Mouse (Mus musculus): ENCODE results near the gene Shc3.

The Shc3 gene

DNA sequence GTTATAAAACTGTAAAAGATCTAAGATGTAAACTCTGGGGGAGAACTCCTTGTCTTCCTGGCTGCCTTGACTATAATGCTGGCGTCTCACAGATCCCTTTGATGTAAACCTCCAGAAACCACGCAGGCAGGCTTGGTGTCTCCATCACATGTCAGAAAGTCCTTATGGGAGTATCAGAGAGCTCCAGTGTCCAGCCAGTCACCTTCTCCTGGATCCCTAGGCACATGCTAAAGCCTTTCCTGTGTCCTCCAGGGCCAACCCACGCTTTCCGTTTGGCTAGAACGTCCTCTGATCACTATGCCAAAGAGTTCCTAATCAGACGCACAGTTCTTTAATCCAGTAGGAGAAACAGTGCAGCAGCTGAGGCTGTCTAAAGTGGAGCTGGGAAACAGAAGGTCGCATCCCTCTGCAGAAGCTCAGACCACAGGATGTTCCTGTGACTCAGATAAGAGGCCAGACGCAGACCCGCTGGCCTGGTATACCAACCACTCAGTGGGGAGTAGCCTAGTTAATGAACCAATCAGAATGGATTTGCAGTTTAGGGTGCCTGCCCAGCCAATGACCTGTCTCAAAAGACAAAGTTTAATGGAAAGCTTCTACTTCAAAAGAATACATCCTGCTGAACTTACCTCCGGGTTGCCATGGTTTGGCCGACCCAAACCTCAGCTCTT lies 88.7 kb downstream of the Shc3 start:
- no peak for DNase-seq (ENCODE audit: low read depth, low spot score)

DNA sequence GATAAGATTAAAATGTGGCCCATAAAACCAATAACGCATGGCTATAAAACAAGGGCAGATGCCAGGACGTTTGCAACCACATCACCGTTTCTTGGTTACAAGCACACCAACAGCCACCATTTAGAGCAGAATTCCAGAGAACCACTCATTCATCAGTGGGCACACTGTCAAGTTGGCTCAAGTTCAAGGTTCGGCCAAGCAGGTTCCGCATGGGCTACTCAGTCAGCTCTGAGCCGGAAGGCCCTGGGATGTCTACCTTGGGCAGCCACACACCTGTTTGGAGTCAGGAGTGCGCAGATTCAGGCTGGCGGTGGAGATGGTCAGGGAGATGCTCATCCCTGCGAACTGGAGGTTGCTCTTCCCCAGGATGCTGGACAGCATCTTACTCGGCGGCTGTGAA lies 89.4 kb downstream of the Shc3 start:
- DNase-seq (ENCODE audit: low read depth, low spot score) = no peak

DNA sequence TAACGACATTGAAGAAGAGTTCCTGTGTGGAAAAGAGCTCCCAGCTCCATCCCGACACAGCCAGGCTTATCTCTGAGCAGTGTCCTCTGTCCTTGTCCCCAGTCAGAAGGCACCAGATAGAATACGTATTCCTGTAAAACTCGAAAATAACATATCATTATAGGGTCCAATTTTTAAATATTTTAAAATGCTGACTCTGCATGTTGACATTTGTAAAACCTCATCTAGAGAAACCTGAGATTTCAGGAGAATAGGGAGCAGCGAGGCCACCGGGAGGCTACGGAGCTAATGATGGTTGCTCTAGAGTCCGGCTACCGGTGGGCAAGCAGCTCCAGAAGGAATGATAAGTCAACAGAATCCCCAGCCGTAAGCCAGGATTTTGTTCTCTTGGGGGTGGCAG lies 92.2 kb downstream of the Shc3 start:
- DNase-seq (ENCODE audit: low read depth, low spot score) = no peak

DNA sequence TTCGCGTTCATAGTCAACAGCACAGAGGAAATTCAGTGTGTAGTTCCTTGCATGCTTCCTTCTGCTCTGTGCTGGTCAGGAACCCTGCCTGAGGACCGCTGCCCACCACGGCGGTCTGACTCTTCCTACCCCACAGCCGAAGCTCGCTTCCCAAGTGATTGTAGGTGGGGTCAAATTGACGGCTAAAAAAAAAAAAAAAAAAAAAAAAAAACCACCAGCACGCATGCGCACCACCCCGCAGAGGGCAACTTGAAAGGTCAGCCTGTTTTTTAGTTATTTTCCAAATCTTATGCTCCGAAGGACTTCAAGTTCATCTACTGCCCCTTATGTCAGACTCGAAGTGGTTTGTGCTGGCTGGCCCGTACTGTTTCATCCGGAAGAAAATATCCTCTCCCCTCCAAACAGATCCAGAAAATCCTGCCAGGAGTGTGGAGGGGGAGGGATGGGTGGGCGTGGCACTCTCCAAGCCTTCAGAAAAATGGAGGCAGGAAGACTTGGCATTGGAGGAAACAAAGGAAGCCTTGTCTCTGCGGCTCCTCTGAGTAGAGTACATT lies 100.4 kb downstream of the Shc3 start:
- DNase-seq (ENCODE audit: low read depth, low spot score) = no peak

DNA sequence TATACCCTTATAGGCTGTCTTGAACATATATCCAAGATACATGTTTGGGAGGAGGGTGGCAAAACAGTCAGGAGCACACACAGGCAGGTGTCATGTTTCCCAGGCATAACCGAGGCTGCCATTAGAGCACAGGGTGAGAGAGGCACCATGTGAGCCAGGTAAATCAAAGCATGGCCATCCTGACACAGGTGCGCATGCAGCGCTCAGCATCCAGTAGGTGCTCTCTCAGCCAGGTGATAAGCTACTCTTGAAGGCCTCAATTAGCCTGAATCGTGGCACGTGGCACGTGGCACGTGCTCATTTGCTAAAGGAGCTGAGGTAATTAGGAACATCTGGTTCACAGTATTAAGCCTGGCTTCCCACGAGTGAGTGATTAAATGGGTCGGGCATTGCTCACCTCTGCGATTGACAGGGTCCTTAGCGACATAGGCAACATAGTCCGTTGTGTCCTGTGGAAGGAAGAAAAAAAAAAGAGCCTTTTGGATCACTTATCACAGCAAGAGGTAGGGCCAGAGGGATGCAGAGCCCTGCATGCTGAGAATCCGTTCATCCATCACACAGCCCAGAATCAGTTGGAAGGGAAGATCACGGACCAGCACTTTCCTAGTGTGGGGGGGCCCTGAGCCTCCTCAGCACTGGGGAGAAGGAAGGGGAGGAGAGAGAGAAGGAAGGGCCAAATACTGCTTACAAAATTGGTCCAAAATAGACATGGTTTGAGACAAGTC lies 102.9 kb downstream of the Shc3 start:
- no peak for DNase-seq (ENCODE audit: low read depth, low spot score)

DNA sequence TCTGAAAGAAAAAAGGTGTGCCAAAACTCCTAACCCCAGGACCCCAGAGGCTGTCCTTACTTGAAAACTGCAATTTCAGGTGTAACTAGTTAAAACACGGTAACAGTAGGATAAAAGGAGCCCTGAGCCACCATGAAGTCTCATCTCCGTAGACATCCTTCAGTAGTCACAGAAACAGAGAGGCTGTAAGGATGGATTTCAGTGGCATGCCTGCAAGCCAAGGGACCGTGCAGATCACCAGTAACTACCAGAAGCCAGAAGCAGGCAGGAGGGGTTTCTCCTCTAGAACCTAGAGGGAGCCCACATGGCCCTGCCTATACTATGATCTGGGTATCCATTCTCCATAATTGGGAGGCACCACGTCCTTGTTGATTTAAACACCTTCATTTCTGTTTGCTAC lies 104.9 kb downstream of the Shc3 start:
- no peak for DNase-seq (ENCODE audit: low read depth, low spot score)

DNA sequence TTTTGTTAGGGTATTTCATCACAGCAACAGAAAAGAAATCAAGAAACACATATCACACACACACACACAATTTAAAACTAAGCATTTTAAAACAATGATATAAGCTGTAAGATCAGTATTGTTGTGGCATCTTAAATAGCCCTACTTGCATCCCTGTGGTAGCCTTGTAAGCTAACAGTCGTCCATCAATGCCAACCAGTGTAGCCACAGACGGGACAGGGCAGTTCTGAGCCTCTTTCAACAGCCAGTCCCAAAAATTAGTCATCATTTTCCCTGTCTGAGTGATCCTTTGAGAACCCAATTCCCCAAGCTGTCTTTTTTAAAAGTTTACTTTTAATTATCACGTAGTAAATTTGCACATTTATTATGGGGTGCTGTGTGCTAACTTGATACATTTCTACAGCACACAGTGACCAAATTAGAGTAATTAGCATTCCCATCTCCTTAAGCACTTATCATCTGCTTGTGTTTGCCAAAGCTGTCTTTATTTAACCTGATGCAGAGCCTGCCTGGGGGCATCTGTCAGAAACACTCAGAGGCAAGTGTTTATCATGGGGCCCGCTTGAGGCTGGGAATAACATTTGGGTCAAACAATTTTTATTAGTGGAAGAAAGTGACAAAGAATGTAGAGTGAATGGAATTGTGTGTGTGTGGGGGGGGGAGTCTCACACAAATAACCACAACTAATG lies 112.9 kb downstream of the Shc3 start:
- peak; percentile 71 for DNase-seq (ENCODE audit: low read depth, low spot score)

DNA sequence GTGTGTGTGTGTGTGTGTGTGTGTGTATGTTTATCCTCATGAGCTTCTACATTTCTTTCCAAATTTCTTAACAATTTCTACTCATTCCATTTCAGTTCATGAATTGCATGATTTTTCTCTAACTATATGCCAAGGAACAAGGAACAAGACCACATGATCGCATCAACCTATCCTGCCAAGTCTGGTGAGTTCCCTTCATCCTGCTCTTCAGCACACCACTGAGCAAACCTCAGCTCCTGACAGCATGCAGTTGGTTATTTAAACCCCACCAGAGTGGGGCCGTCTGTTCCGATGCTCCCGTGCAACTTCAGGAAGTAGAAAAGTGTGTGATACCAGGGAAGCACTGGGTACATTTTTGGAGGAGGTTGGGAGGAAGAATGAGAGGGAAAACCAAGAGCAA lies 122.7 kb downstream of the Shc3 start:
- no peak for DNase-seq (ENCODE audit: low read depth, low spot score)

DNA sequence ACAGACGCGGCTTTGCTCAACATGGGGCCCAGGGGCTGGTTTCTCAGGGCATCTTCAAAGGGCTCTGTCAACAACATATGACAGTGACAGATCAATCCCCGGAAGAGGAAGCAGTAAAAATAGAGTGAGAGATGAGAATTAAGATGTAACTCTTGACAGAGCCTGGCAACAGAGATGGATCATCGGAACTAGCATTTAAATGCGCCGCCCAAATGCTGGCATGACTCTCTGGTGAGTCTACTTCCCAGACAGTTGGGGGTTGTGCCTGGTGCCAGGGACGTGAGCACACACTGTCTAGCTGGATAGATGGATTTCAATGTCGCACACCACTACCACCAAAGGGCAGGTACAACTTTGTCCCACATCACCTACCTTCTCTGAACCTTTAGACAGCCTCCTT lies 126.3 kb downstream of the Shc3 start:
- DNase-seq (ENCODE audit: low read depth, low spot score) = no peak

DNA sequence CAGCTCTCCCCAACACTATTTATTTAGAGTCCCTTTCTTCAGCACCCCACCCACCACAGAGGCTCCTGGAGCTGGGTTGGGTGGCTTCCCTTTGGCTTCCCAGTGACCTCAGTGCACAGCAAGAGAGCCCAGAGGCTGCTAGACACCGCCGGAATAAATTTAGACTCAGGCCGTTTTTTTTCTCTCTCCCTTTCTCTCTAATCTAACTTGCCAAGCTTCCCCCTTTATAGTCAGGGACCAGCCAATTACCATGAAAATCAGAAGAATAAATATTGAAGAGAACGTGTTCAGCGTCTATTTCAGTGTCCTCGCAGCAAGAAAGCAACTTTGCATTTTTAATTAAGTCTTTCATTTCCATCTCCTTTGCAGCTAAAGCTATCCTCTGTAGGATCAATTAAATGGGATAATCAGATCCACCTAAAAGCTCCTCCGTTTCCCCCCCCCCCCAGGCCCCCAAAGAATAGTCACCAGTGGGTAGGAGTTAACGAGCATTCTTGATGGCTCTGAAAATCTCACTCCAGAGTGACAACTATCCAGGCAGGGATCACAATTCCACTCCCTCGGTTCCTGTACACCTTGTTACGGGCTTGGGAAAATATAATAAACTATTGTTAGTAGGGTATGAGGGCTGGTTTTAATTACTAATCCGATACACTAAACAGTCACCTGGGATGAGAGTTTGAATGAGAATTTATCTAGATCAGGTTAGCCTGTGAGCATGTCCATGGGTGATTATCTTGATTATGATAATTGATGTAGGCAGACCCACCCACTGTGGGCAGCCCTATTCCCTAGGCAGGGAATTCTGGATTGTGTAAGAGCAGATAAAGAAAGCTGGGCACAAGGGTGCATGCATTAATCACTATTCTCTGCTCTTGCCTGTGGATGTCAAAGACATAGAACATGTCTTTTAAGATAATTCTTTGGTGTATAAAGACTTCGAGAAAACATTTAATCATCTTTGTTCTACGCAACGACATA lies 131.8 kb downstream of the Shc3 start:
- no peak for DNase-seq (ENCODE audit: low read depth, low spot score)

DNA sequence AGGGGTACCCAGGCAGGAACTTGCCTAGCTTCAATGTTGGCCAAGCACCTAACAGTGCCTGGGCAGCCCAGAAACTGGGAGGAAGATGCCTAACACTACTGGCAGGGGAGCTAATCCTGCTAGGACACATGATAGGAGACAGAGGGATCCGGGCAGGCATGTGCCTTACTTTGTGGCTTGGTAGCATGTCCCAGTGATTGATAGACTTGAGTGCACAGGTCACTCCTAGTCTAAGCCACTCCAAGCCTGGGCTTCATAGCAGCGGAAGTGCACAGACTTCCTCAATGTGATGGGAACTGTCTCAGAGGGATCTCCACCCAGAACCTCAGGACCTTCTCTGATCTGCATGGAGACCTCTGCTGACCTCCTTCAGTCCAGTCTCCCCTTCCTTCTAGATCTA lies 134.1 kb downstream of the Shc3 start:
- DNase-seq (ENCODE audit: low read depth, low spot score) = no peak

DNA sequence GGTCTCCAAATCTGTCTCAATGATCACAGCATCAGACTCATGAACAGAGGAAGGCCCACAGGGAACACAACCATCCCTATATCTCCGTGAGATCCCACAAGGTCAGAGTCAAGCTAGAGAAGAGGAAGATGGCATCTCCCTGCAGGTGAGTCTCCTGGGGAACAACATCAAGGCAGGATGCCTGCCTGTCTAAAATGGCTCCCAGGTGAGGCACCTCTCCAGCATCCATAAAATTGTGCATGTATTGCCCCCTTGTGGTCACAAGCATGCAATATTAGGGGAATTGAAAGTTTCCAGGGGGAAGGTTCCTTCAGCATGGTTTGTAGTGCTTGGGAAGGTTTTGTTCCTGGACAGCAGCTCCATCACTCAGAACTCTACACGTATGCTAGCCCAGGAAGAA lies 134.8 kb downstream of the Shc3 start:
- DNase-seq (ENCODE audit: low read depth, low spot score) = peak; percentile 50

DNA sequence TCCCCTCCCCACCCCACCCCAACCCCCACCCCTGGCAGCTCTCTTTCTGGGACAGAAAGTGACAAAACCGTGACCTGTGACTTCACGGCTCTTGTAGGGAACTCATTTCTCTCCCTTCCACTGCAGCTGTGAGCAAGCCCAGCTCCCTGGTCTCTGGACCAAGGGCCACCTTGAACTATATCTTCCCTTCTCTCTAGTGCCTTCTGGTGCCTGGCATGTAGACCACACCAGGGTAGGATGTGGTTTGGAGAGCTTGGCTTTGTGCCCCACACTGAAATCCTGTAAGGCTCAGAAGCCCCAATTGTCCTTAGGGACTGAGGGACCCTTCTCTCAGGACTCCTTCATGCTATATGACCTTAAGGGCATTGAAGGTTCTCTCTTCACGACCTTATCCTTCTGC lies 135.8 kb downstream of the Shc3 start:
- peak; percentile 28 for DNase-seq (ENCODE audit: low read depth, low spot score)

DNA sequence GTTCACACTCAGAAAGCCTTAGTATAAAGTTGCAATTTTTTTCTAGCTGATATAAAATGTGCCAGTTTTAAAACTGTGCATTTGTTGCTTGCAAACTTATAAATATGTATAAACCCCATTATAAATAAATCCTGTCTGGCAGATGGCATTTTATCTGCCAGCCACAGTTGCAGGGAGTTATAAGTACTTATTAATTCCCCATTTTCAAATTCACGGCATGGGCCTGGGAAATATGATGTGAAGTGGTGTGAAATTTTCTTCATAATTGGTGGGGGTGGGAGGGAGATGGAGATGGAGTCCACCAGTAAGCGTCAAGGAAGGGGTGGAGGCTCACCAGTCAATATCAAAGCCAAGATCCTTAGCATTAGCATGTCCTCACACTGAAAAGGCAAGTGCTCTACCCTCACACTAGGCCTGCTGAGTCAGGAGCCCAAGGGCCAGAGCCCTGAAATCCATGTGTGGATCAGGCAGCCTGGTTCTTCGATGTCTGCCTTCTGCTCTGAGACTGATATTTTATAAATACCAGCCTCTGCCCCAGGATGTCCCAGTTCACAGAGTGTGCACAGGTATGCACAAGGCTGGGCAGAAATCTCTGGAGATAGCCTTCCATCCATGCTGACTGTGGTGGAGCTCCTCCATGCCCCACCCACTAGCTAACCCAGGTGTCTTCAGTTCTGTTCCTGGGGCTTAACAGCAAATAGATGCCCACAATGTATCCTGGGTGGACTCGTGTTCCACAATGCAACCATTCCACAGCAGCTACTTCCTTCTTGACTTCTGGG lies 143.4 kb downstream of the Shc3 start:
- DNase-seq (ENCODE audit: low read depth, low spot score) = no peak

DNA sequence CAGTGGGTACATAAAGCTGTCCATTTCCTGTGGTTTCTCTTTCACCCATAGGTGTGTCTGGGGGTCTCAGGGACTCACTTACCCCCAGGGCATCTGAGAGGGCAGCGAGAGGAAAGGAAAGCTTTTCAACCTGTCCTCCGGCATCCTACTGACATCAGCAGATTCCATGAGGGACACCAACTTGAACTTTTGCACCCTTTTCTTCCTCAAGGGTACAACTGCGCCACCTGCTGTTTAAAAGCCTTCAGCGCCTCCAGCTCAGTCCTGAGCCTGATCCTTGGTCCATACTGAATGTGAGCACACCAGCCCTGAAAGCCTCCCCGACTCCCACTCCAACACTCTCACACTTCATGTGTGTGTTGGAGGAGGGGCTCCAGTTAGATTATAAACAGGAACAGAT lies 144.6 kb downstream of the Shc3 start:
- DNase-seq (ENCODE audit: low read depth, low spot score) = peak; percentile 77

DNA sequence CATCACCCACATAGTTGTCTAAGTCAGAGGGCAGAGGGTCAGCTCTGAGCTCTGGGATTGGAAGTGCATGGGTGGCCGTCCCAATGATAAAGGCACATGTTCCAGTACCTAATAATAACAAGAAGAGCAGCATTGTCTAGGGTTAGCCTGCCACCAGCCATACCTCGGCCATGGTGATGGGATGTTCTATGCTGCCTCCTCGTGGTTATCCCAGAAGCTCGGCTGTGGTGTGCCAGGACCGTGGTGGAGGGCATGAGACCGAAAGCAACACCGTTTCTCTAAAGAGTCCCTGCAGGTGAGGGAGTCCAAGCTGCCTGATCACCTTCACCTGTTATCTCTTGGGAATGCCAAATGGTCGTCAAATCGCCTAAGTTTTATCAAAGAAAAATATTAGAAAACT lies 145.6 kb downstream of the Shc3 start:
- no peak for DNase-seq (ENCODE audit: low read depth, low spot score)

DNA sequence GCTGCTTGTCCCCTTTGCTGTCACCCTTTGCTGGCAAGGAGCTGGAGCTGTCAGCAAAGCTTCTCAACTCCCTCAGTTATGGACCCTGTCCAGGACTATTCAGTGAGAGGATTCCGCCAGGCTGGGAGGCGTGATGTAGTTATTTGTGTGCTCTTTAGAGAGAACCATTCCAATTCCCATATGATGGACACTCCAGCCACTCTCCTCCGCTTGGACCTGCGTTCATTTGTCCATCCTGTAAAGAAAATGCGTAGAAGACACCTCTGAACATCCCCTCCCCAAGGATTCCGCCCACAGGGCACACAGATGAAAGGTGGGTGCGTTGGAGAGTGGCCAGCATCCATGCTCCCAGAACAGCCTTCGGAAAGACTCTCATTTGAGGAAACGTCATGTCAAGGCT lies 148.4 kb downstream of the Shc3 start:
- no peak for DNase-seq (ENCODE audit: low read depth, low spot score)

DNA sequence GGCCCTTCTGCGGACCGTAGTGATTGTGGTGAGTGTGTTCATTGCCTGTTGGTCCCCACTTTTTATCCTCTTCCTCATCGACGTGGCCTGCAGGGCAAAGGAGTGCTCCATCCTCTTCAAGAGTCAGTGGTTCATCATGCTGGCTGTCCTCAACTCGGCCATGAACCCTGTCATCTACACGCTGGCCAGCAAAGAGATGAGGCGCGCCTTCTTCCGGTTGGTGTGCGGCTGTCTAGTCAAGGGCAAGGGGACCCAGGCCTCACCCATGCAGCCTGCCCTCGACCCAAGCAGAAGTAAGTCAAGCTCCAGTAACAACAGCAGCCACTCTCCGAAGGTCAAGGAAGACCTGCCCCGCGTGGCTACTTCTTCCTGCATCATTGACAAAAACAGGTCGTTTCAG lies 149.7 kb downstream of the Shc3 start:
- no peak for DNase-seq (ENCODE audit: low read depth, low spot score)

DNA sequence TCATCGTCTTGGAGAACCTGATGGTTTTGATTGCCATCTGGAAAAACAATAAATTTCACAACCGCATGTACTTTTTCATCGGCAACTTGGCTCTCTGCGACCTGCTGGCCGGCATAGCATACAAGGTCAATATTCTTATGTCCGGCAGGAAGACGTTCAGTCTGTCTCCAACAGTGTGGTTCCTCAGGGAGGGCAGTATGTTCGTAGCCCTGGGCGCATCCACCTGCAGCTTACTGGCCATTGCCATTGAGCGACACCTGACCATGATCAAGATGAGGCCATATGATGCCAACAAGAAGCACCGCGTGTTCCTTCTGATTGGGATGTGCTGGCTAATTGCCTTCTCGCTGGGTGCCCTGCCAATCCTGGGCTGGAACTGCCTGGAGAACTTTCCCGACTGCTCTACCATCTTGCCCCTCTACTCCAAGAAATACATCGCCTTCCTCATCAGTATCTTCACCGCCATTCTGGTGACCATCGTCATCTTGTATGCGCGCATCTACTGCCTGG lies 150.2 kb downstream of the Shc3 start:
- no peak for DNase-seq (ENCODE audit: low read depth, low spot score)

DNA sequence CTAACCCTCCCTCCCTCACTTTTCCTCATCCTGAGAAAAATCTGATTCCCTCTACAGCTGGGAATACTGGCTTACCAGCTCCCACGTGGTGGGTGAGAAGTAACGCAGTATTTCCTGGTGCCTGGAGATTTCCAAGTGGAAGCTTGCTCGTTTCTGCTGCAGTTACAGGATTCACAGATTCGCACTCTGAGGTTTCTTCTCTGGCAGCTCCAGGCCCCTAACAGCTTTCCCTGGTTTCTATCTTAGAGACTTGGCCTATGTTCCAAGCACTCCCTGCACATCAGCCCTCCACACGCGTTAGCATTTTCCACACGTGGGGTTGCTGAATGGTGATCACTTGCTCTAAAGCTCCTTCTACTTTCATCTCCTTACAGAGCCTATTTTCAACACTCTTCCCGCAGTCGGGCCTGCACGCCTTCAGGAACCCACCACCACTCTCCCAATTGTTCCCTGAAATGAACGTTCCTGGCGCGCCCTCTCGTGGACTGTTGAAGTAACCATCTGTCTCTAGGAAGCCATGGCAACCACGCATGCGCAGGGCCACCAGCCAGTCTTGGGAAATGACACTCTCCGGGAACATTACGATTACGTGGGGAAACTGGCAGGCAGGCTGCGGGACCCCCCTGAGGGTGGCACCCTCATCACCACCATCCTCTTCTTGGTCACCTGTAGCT lies 150.8 kb downstream of the Shc3 start:
- DNase-seq (ENCODE audit: low read depth, low spot score) = peak; percentile 89
